21 mouse cellular contexts compared by ENCODE assay signal in genomic region chr12:110061961-110062360, GRCm38 (mm10).
DNase-seq lines count a peak whose midpoint lies in the region; ATAC-seq and TF ChIP-seq lines count a peak whose summit lies in the region.
"Had no signal": no experiment of that assay in that cellular context is flagged by ENCODE, and none has a peak within 500 bp of the region (broad histone marks: within the 10 kb centered on the region; RNA-seq: fewer than 3 reads in every experiment).

No protein-coding gene starts in this region.

- no peaks in the 10 kb centered on the region for H3K36me3 ChIP-seq in forebrain, embryonic 11.5 days (ENCODE audit: control insufficient read depth, insufficient read depth, low read length)
- H3K36me3 ChIP-seq in forebrain, embryonic 10.5 days (replicated peaks) = no peaks in the 10 kb centered on the region
- H3K36me3 ChIP-seq in liver, adult 2 months (ENCODE audit: control insufficient read depth, insufficient read depth, low read length) = no peaks in the 10 kb centered on the region
- H3K36me3 ChIP-seq: G1E had no signal

- H3K9me3 ChIP-seq in forebrain, embryonic 11.5 days (ENCODE audit: control insufficient read depth, low read length) = no peaks in the 10 kb centered on the region
- H3K9me3 ChIP-seq in forebrain, embryonic 10.5 days = no peaks in the 10 kb centered on the region

- H3K27ac ChIP-seq in forebrain, embryonic 11.5 days (ENCODE audit: low read depth, low read length) = no peak overlapping the region
- H3K27ac ChIP-seq in forebrain, embryonic 10.5 days = no peak overlapping the region
- H3K27ac ChIP-seq in liver, adult 2 months (replicated peaks; ENCODE audit: insufficient read depth, low read depth, low read length) = no peak overlapping the region

- H3K4me3 ChIP-seq in forebrain, embryonic 11.5 days (ENCODE audit: low read depth, low read length) = no peak overlapping the region
- no peak overlapping the region for H3K4me3 ChIP-seq in forebrain, embryonic 10.5 days
- H3K4me3 ChIP-seq in liver, adult 2 months (ENCODE audit: insufficient read depth, low read depth, low read length) = no peak overlapping the region

- TF ChIP-seq CTCF in liver, adult 2 months (IDR thresholded peaks at IDR 0.05; ENCODE audit: low read depth, low read length) = no peak

- peak; percentile 26 for DNase-seq in forebrain, embryonic 11.5 days (ENCODE audit: low spot score)
- DNase-seq in forebrain, embryonic 10.5 days (ENCODE audit: extremely low spot score, low spot score) = no peak
- peak; percentile 62 for DNase-seq in heart, adult 11 months
- DNase-seq in heart, adult 9 months (ENCODE audit: low spot score in 2 of 2) = no peak
- peak; percentile 84 for DNase-seq in liver, adult 2 months (ENCODE audit: extremely low read depth, low read depth, low spot score)
- no peak for DNase-seq in liver
- DNase-seq: adrenal gland, adult 2 months; adrenal gland, adult 8-10 months; adrenal gland, postnatal 10 days; adrenal gland, postnatal 14 days; adrenal gland, postnatal 25 days; adrenal gland, postnatal 36 days; B cell, adult 2 months; cerebellum, adult 11 months; cerebellum, adult 11-12 months; cerebellum, adult 18-20 months had no signal

- no peak overlapping the region for H3K4me2 ChIP-seq in forebrain, embryonic 11.5 days (ENCODE audit: low read depth, low read length, severe bottlenecking)

- H3K27me3 ChIP-seq in forebrain, embryonic 11.5 days (ENCODE audit: control insufficient read depth, insufficient read depth, low read length) = no peaks in the 10 kb centered on the region
- no peaks in the 10 kb centered on the region for H3K27me3 ChIP-seq in forebrain, embryonic 10.5 days (ENCODE audit: poor library complexity, severe bottlenecking)
- no peaks in the 10 kb centered on the region for H3K27me3 ChIP-seq in liver, adult 2 months (ENCODE audit: control insufficient read depth, insufficient read depth, low read length)
- H3K27me3 ChIP-seq: CH12.LX, Patski had no signal

- ATAC-seq in forebrain, embryonic 11.5 days (replicated peaks; ENCODE audit: low FRiP score) = no peak
- ATAC-seq: activated CD4-positive, CD25-positive, alpha-beta regulatory T cell, adult 4 months; CD4-positive, CD25-positive, alpha-beta regulatory T cell, adult 4 months; Patski had no signal

- WGBS in forebrain, embryonic 11.5 days = 87% methylated on average over 6 of the region's 6 CpGs
- WGBS in forebrain, embryonic 10.5 days = 90% methylated on average over 6 of the region's 6 CpGs
- 50% methylated on average over 6 of the region's 6 CpGs for WGBS in liver, adult 2 months

- no peaks in the 10 kb centered on the region for H3K79me2 ChIP-seq in liver, adult 2 months (ENCODE audit: control insufficient read depth, insufficient read depth, low read length)

- TF ChIP-seq POLR2A in liver, adult 2 months (IDR thresholded peaks at IDR 0.05; ENCODE audit: extremely low read depth, insufficient read depth, low read length) = no peak

- no peak overlapping the region for H3K9ac ChIP-seq in forebrain, embryonic 11.5 days (ENCODE audit: low read length)
- H3K9ac ChIP-seq in liver, adult 2 months (ENCODE audit: low read depth, low read length) = no peak overlapping the region

- H3K4me1 ChIP-seq in forebrain, embryonic 11.5 days (replicated peaks; ENCODE audit: control insufficient read depth, insufficient read depth, low read length) = no peaks in the 10 kb centered on the region
- no peaks in the 10 kb centered on the region; the same call in 1 of the 2 replicates for H3K4me1 ChIP-seq in forebrain, embryonic 10.5 days
- H3K4me1 ChIP-seq in liver, adult 2 months (ENCODE audit: control insufficient read depth, insufficient read depth, low read length) = peaks cover 6% of the 10 kb centered on the region

Comparison
In these comparisons a context has a peak if more than half of its experiments do, and no peak if none do; other contexts are left out.
1. DNase-seq: peak in forebrain, embryonic 11.5 days (single experiment), heart, adult 11 months (single experiment) and liver, adult 2 months (single experiment); none in forebrain, embryonic 10.5 days (single experiment), heart, adult 9 months (0 of 2) and liver (single experiment).